Mouse (Mus musculus) erythroblast, embryonic 14.5 days (primary cell): ENCODE data around the gene Cenpt.

Source experiments
- GATA1 ChIP-seq: IDR thresholded peaks from 2 replicates; pipeline ENCODE4 v1.6.1; 2012; ENCODE audit warnings: low read length, inconsistent platforms, mixed read lengths
- TAL1 ChIP-seq: IDR thresholded peaks from 3 replicates; pipeline ENCODE4 v1.6.1; 2012; ENCODE audit warnings: low read length, inconsistent platforms, mixed read lengths

DNA sequence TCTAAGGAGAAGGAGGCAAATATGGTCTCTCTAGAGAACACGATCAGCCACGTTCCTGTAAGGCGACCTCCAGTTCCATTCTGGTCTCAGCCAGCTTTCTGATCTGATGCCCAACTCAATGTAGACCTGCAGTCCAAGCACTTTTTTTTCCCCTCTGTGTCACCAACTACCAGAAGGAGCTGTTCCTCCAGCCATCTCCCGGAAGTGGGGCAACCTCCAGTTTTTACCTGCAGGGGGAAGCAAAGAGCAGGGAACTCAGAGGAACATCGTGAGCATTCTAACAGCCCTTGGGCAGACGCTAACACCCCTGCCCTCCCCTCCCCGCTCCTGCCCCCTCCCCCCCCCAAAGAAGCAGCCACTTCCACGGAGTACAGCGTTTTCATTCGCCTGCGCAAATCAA is 17.8 kb downstream of the Cenpt start:
- TF ChIP-seq GATA1: no peak
- no peak for TF ChIP-seq TAL1
